Mouse (Mus musculus) CH12.LX (cell line): Measurements from ENCODE around the gene Muc4. TPM values are rescaled to one million over a fixed set of nuclear protein-coding genes. Genes with fewer than 3 reads are reported as not detected.

Experiments used
- DNase-seq: peaks from one replicate; pipeline ENCODE4 v3.0.0-alpha.2; 2013; ENCODE audit errors: extremely low read depth
- H3K27ac ChIP-seq: 2 replicates; pipeline ENCODE4 v1.5.1; 2012; ENCODE audit warnings: low read depth, mild to moderate bottlenecking, control low read depth, moderate library complexity; ENCODE audit not compliant: insufficient read depth
- H3K27me3 ChIP-seq: replicated peaks from 2 replicates; pipeline ENCODE3; 2012; ENCODE audit warnings: inconsistent platforms
- H3K36me3 ChIP-seq, 2 experiments: replicated peaks in 1 of 2; 2 replicates each; pipeline versions ENCODE3 to v1.6.1; 2012; ENCODE audit warnings: inconsistent platforms in 1 of 2, low read length in 1 of 2, mild to moderate bottlenecking in 1 of 2, mixed read lengths in 1 of 2, moderate library complexity in 1 of 2; ENCODE audit not compliant: control insufficient read depth in 1 of 2, insufficient read depth in 1 of 2
- H3K4me1 ChIP-seq, 2 experiments: 2 replicates each; pipeline ENCODE4 v1.6.1; 2012; ENCODE audit warnings: inconsistent platforms in 1 of 2, moderate library complexity in 1 of 2; ENCODE audit not compliant: insufficient read depth in 2 of 2, control insufficient read depth in 1 of 2
- H3K4me2 ChIP-seq: 2 replicates; pipeline ENCODE4 v1.6.1; 2012; ENCODE audit warnings: low read depth, mild to moderate bottlenecking, control low read depth; ENCODE audit not compliant: poor library complexity, insufficient read depth, severe bottlenecking
- H3K4me3 ChIP-seq, 3 experiments: fragments of 150-350 bp in 1 of 3; sonication (generic) in 1 of 3; replicated peaks in 1 of 3; 2 replicates each; pipeline versions ENCODE3 to v1.5.1; 2011 to 2012; ENCODE audit warnings: low read depth in 2 of 3, low read length in 2 of 3, mild to moderate bottlenecking in 2 of 3, moderate library complexity in 2 of 3, control low read depth in 1 of 3, improper control_type of control experiment in 1 of 3, inconsistent platforms in 1 of 3, mixed read lengths in 1 of 3; ENCODE audit not compliant: poor library complexity in 1 of 3
- H3K79me2 ChIP-seq: replicated peaks from 2 replicates; pipeline ENCODE4 v1.6.1; 2012; ENCODE audit warnings: mild to moderate bottlenecking, moderate library complexity; ENCODE audit not compliant: control insufficient read depth, poor library complexity, insufficient read depth, severe bottlenecking; ENCODE audit errors: extremely low read depth
- H3K9ac ChIP-seq: 2 replicates; pipeline ENCODE4 v1.6.1; 2012; ENCODE audit warnings: low read depth, mild to moderate bottlenecking, control low read depth, moderate library complexity; ENCODE audit not compliant: insufficient read depth
- H3K9me3 ChIP-seq: replicated peaks from 2 replicates; pipeline ENCODE3; 2012; ENCODE audit warnings: low read length, inconsistent platforms, mixed read lengths
- BHLHE40 ChIP-seq: IDR thresholded peaks from 2 replicates; pipeline ENCODE4 v1.6.1; 2011; ENCODE audit warnings: mild to moderate bottlenecking, low read depth, low read length, improper control_type of control experiment
- CHD1 ChIP-seq: IDR thresholded peaks from 2 replicates; pipeline ENCODE4 v1.6.1; 2012; ENCODE audit warnings: low read depth, low read length, improper control_type of control experiment, inconsistent platforms
- CTCF ChIP-seq, 2 experiments: IDR thresholded peaks in 1 of 2; conservative IDR thresholded peaks in 1 of 2; 2 replicates each; pipeline ENCODE4 v1.5.1; 2011 to 2012; ENCODE audit warnings: low read depth in 2 of 2, low read length in 2 of 2, improper control_type of control experiment in 1 of 2, inconsistent platforms in 1 of 2, mild to moderate bottlenecking in 1 of 2, moderate library complexity in 1 of 2
- JUN ChIP-seq: IDR thresholded peaks from 2 replicates; pipeline ENCODE4 v1.6.1; 2011; ENCODE audit warnings: low read depth, mild to moderate bottlenecking, low read length, improper control_type of control experiment, moderate library complexity; ENCODE audit not compliant: insufficient read depth
- JUND ChIP-seq: conservative IDR thresholded peaks from 2 replicates; pipeline ENCODE4 v1.6.1; 2011; ENCODE audit warnings: low read depth, low read length, improper control_type of control experiment
- MAX ChIP-seq: IDR thresholded peaks from 2 replicates; pipeline ENCODE4 v1.6.1; 2011; ENCODE audit warnings: low read length, improper control_type of control experiment
- MEF2A ChIP-seq: IDR thresholded peaks from 2 replicates; pipeline ENCODE4 v1.6.1; 2014; ENCODE audit warnings: low read depth, mild to moderate bottlenecking, inconsistent platforms, low read length, improper control_type of control experiment, borderline replicate concordance
- POLR2A ChIP-seq: IDR thresholded peaks from 2 replicates; pipeline ENCODE4 v1.6.1; 2011; ENCODE audit warnings: low read depth, mild to moderate bottlenecking, improper control_type of control experiment, low read length
- POLR2AphosphoS2 ChIP-seq: IDR thresholded peaks from 2 replicates; pipeline ENCODE4 v1.6.1; 2011; ENCODE audit warnings: low read depth, low read length, improper control_type of control experiment
- RAD21 ChIP-seq: IDR thresholded peaks from 2 replicates; pipeline ENCODE4 v1.6.1; 2011; ENCODE audit warnings: low read depth, mild to moderate bottlenecking, low read length, improper control_type of control experiment, moderate library complexity
- RCOR1 ChIP-seq: conservative IDR thresholded peaks from 2 replicates; pipeline ENCODE4 v1.6.1; 2012; ENCODE audit warnings: low read depth, mild to moderate bottlenecking, inconsistent platforms, low read length, improper control_type of control experiment
- SMC3 ChIP-seq: IDR thresholded peaks from 2 replicates; pipeline ENCODE4 v1.6.1; 2011; ENCODE audit warnings: low read depth, low read length, improper control_type of control experiment
- TBP ChIP-seq: conservative IDR thresholded peaks from 2 replicates; pipeline ENCODE4 v1.6.1; 2011; ENCODE audit warnings: low read depth, low read length, improper control_type of control experiment
- TCF12 ChIP-seq: IDR thresholded peaks from 2 replicates; pipeline ENCODE4 v1.6.1; 2014; ENCODE audit warnings: low read depth, mild to moderate bottlenecking, inconsistent platforms, low read length, improper control_type of control experiment
- USF2 ChIP-seq: conservative IDR thresholded peaks from 2 replicates; pipeline ENCODE4 v1.6.1; 2011; ENCODE audit warnings: low read depth, low read length, improper control_type of control experiment
- ZC3H11A ChIP-seq: IDR thresholded peaks from 2 replicates; pipeline ENCODE4 v1.6.1; 2012; ENCODE audit warnings: low read depth, mild to moderate bottlenecking, inconsistent platforms, low read length, improper control_type of control experiment
- ZNF384 ChIP-seq: IDR thresholded peaks from 2 replicates; pipeline ENCODE4 v1.6.1; 2012; ENCODE audit warnings: low read depth, low read length, improper control_type of control experiment, inconsistent platforms
- dilution Hi-C: fragments of 300-500 bp; cut with MboI; formaldehyde crosslinking; loops from 2 replicates; pipeline ENCODE4 v1.14.3; 2020; ENCODE audit warnings: low sequenced_read_pairs; ENCODE audit not compliant: extremely low pct_unique_long_range_greater_than_20kb, extremely low pct_ligation_motif_present
- in situ Hi-C: fragments of 300-500 bp; cut with MboI; formaldehyde crosslinking; loops from 3 replicates; pipeline ENCODE4 v1.14.3; 2019; ENCODE audit warnings: low sequenced_read_pairs, low pct_ligation_motif_present, low pct_unique_long_range_greater_than_20kb, mixed read lengths
- polyA plus RNA-seq: library from polyadenylated mRNA; unstranded; fragments of >175 nt; gene quantifications from 2 replicates; pipeline ENCODE4 v1.2.1, GENCODE M21; 2012; ENCODE audit warnings: low read depth; ENCODE audit not compliant: insufficient read length
- total RNA-seq, 2 experiments: library from RNA; depleted of rRNA; stranded (reverse); fragments of 300-350 nt in 1 of 2; fragments of >200 nt in 1 of 2; gene quantifications; 2 replicates each; pipeline ENCODE4 v1.2.3; 2012 to 2014

Muc4 gene
- total and polyA plus RNA-seq, 3 experiments: 0.09 to 0.51 (median 0.34) TPM

DNA sequence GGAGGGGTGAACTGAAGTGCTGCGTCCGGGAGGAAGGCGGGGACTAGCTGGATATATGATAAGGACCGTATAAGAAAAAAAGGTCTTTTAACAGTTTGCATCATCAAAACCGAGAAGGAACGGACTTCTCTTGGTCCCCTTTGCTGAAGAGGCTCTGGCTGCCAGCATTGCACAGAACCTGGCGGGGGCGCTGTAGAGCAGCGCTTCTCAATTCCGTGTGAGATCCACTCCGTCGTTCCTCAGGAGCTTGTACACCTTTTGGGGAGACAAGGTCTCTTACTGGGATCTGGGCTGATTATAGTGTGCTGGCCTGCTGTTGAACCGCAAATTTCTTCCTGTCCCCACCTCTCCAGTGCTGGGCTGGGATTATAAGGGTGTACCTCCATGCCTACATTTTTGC lies 20.3 kb upstream of the Muc4 start:
- TF ChIP-seq JUND (no peak), RAD21 (peak; percentile 12), USF2 (no peak), SMC3 (peak; percentile 7; the same call in 1 of the 2 replicates), TBP (no peak), CTCF (conservative IDR thresholded peaks at IDR 0.05 in 1 of 2, IDR thresholded peaks at IDR 0.05 in 1 of 2; ENCODE audit: low read depth in 2 of 2, low read length in 2 of 2) (peak; percentile 29 to 52; a peak in 2 of 4 replicates)
- no peaks in the 10 kb centered on the region for H3K36me3 ChIP-seq
- H3K79me2 ChIP-seq: no peaks in the 10 kb centered on the region
- no peak overlapping the region for H3K9ac ChIP-seq
- no peak overlapping the region for H3K4me2 ChIP-seq
- H3K27ac ChIP-seq: no peak overlapping the region
- dilution Hi-C loops: no loop called here
- no peak for DNase-seq
- no peak overlapping the region for H3K4me3 ChIP-seq
- no peaks in the 10 kb centered on the region for H3K27me3 ChIP-seq
- in situ Hi-C loops: no loop called here
- no peaks in the 10 kb centered on the region for H3K9me3 ChIP-seq
- peaks cover 2 to 4% of the 10 kb centered on the region in 2 experiments for H3K4me1 ChIP-seq

DNA sequence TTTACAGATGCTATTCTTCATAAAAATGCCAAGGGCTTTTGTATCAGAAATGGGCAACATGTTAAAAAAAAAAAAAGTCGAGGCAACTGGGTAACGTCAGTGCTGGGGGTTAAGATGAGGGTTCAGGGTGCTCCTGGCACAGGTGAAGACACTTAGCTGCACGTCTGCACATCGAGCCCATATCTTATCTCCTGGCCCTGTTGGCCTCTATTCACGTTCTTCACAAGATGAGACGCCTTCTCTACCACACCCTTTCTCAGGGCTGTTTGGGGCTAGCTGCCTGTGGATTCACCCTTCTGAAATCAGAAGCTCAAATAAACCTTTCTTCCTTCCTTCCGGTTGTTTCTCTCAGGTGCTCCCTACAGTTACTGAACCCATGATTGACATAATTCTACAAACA lies 12.5 kb upstream of the Muc4 start:
- in situ Hi-C loops (no loop called here), dilution Hi-C loops (no loop called here)
- Histone ChIP-seq H3K27me3 (no peaks in the 10 kb centered on the region), H3K36me3 (no peaks in the 10 kb centered on the region), H3K79me2 (no peaks in the 10 kb centered on the region), H3K4me2 (no peak overlapping the region), H3K9me3 (no peaks in the 10 kb centered on the region), H3K27ac (no peak overlapping the region), H3K4me3 (no peak overlapping the region), H3K9ac (no peak overlapping the region), H3K4me1 (peaks cover 6 to 12% of the 10 kb centered on the region in 2 experiments)
- TF ChIP-seq BHLHE40 (no peak), USF2 (no peak), TCF12 (no peak)
- no peak for DNase-seq

DNA sequence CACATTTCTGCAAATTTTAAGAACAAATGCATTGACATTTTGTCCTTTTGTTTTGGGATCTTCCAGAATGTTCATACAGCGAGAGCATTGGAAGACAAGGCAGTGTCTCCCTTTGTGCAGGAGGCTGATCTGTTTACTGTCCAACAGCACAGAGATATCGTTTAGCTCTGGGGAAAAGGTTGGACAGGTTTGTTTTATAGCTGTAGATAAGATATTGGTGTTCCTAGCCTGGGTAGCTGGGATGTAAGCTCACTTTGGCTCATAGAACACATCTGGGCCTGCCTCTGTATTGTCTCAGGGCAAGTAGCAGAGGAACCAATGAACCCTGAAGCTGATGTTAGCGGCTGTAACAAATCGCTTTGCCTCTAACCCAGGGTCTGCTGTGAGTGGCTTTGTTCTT lies 11.9 kb upstream of the Muc4 start:
- TF ChIP-seq CHD1: no peak
- TF ChIP-seq ZNF384: no peak
- no peak for TF ChIP-seq POLR2A
- no peak for TF ChIP-seq MEF2A
- TF ChIP-seq JUN: no peak
- TF ChIP-seq MAX: no peak
- TF ChIP-seq ZC3H11A: no peak
- no peak for TF ChIP-seq RCOR1
- TF ChIP-seq POLR2AphosphoS2: no peak
- no peak for TF ChIP-seq USF2
- Histone ChIP-seq H3K9me3 (no peaks in the 10 kb centered on the region), H3K4me3 (no peak overlapping the region), H3K4me1 (peaks cover 6 to 12% of the 10 kb centered on the region in 2 experiments), H3K79me2 (no peaks in the 10 kb centered on the region), H3K27ac (no peak overlapping the region), H3K9ac (no peak overlapping the region), H3K4me2 (no peak overlapping the region), H3K36me3 (no peaks in the 10 kb centered on the region), H3K27me3 (no peaks in the 10 kb centered on the region)
- DNase-seq: no peak
- dilution Hi-C loops: no loop called here
- in situ Hi-C loops: no loop called here
